Mouse (Mus musculus): ENCODE data around the gene Tysnd1. TPM values are rescaled to one million over a fixed set of nuclear protein-coding genes. Genes with fewer than 3 reads are reported as not detected.
A peak's percentile ranks its signal among the peaks of the same experiment; 100 is the strongest.

Tysnd1 gene
- total RNA-seq (2021), result 10 to 100 TPM; 21.0 to 22.6 TPM

- DNase-seq, result peak; percentile 98
Observed at GRCm38 (mm10) chr10:61694870-61695670, at the start of gene Tysnd1. Gene Tysnd1 (plus strand): TSS chr10:61695514.

GRCm38 (mm10) chr10:61646557-61646956, 48.8 kb upstream of the Tysnd1 start:
- DNase-seq, result no peak

- DNase-seq, result peak; percentile 89
Observed at GRCm38 (mm10) chr10:61647790-61648736, 47.3 kb upstream of the Tysnd1 start, which contains the start of gene Ppa1. Gene Ppa1 (plus strand): TSS chr10:61648552.

GRCm38 (mm10) chr10:61648737-61649645, 46.3 kb upstream of the Tysnd1 start:
- peak; percentile 14 for DNase-seq

GRCm38 (mm10) chr10:61654105-61654504, 41.2 kb upstream of the Tysnd1 start:
- DNase-seq, result no peak

- no peak for DNase-seq
Observed at GRCm38 (mm10) chr10:61654691-61655090, 40.6 kb upstream of the Tysnd1 start.

- no peak for DNase-seq
Observed at GRCm38 (mm10) chr10:61655188-61655587, 40.1 kb upstream of the Tysnd1 start.

GRCm38 (mm10) chr10:61656928-61657882, 38.1 kb upstream of the Tysnd1 start:
- no peak for DNase-seq

GRCm38 (mm10) chr10:61657985-61658384, 37.3 kb upstream of the Tysnd1 start:
- peak; percentile 51 for DNase-seq

- DNase-seq, result peak; percentile 9
Observed at GRCm38 (mm10) chr10:61661887-61662286, 33.4 kb upstream of the Tysnd1 start.

- DNase-seq, result no peak
Observed at GRCm38 (mm10) chr10:61662391-61662988, 32.8 kb upstream of the Tysnd1 start.

GRCm38 (mm10) chr10:61665111-61665510, 30.2 kb upstream of the Tysnd1 start:
- no peak for DNase-seq

- DNase-seq, result no peak
Observed at GRCm38 (mm10) chr10:61665651-61666050, 29.7 kb upstream of the Tysnd1 start.

- no peak for DNase-seq
Observed at GRCm38 (mm10) chr10:61669289-61669688, 26.0 kb upstream of the Tysnd1 start.

- no peak for DNase-seq
Observed at GRCm38 (mm10) chr10:61669896-61670295, 25.4 kb upstream of the Tysnd1 start.

- no peak for DNase-seq
Observed at GRCm38 (mm10) chr10:61670758-61671157, 24.6 kb upstream of the Tysnd1 start.

GRCm38 (mm10) chr10:61675935-61676334, 19.4 kb upstream of the Tysnd1 start:
- no peak for DNase-seq

- DNase-seq, result no peak
Observed at GRCm38 (mm10) chr10:61679545-61679944, 15.8 kb upstream of the Tysnd1 start.

GRCm38 (mm10) chr10:61680015-61680913, 15.1 kb upstream of the Tysnd1 start, which contains the start of gene Sar1a:
Gene Sar1a (plus strand): TSS chr10:61680299.
- peak; percentile 98 for DNase-seq
